Mouse (Mus musculus): ENCODE measurements around the gene Atp13a1. TPM values are rescaled to one million over a fixed set of nuclear protein-coding genes. Genes with fewer than 3 reads are reported as not detected.

Gene Atp13a1
- total and polyA plus RNA-seq, 3 experiments = 36.6 to 53.3 (median 51.0) TPM

- no peak for DNase-seq (ENCODE audit: extremely low read depth)
- H3K27me3 ChIP-seq (replicated peaks) = no peaks in the 10 kb centered on the region
- in situ Hi-C loops (cut with MboI; ENCODE audit: low pct_ligation_motif_present, low pct_unique_long_range_greater_than_20kb, low sequenced_read_pairs) = no loop called here
- TF ChIP-seq MAZ (IDR thresholded peaks at IDR 0.05; ENCODE audit: low read depth, low read length) (no peak), PAX5 (IDR thresholded peaks at IDR 0.05; ENCODE audit: low read length) (no peak), ELF1 (IDR thresholded peaks at IDR 0.05; ENCODE audit: low read depth, low read length) (no peak), KAT2A (IDR thresholded peaks at IDR 0.05; ENCODE audit: insufficient replicate concordance, low read length) (no peak), NELFE (IDR thresholded peaks at IDR 0.05; ENCODE audit: low read depth, low read length) (no peak), ETS1 (conservative IDR thresholded peaks at IDR 0.05; ENCODE audit: low read depth, low read length) (no peak)
- dilution Hi-C loops (cut with MboI; ENCODE audit: extremely low pct_ligation_motif_present, extremely low pct_unique_long_range_greater_than_20kb, low sequenced_read_pairs) = no loop called here
- H3K79me2 ChIP-seq (replicated peaks; ENCODE audit: control insufficient read depth, extremely low read depth, insufficient read depth, poor library complexity, severe bottlenecking) = no peaks in the 10 kb centered on the region
- H3K9ac ChIP-seq (ENCODE audit: insufficient read depth, low read depth) = no peak overlapping the region
- no peak overlapping the region for H3K4me3 ChIP-seq (replicated peaks in 1 of 3; ENCODE audit: low read depth in 2 of 3, low read length in 2 of 3, poor library complexity in 1 of 3)
- H3K4me1 ChIP-seq (ENCODE audit: control insufficient read depth in 1 of 2, insufficient read depth in 2 of 2) = peaks cover 7 to 17% of the 10 kb centered on the region in 2 experiments; a peak in 3 of 4 replicates
- no peak overlapping the region for H3K27ac ChIP-seq (ENCODE audit: insufficient read depth, low read depth)
- H3K36me3 ChIP-seq (replicated peaks in 1 of 2; ENCODE audit: control insufficient read depth in 1 of 2, insufficient read depth in 1 of 2, low read length in 1 of 2) = peaks cover 53 to 81% of the 10 kb centered on the region in 2 experiments
- peaks cover 12% of the 10 kb centered on the region for H3K9me3 ChIP-seq (replicated peaks; ENCODE audit: low read length)
- H3K4me2 ChIP-seq (ENCODE audit: insufficient read depth, low read depth, poor library complexity, severe bottlenecking) = no peak overlapping the region
Measured at GRCm38 (mm10) chr8:69761814-69762445, 29.0 kb upstream of the Atp13a1 start.

GRCm38 (mm10) chr8:69771221-69771620, 19.7 kb upstream of the Atp13a1 start:
- in situ Hi-C loops (cut with MboI; ENCODE audit: low pct_ligation_motif_present, low pct_unique_long_range_greater_than_20kb, low sequenced_read_pairs) = no loop called here
- peaks cover 33 to 62% of the 10 kb centered on the region in 2 experiments for H3K36me3 ChIP-seq (replicated peaks in 1 of 2; ENCODE audit: control insufficient read depth in 1 of 2, insufficient read depth in 1 of 2, low read length in 1 of 2)

More at GRCm38 (mm10) chr8:69771221-69771620, 19.7 kb upstream of the Atp13a1 start:
- Histone ChIP-seq H3K4me1 (ENCODE audit: control insufficient read depth in 1 of 2, insufficient read depth in 2 of 2) (peaks cover 5 to 33% of the 10 kb centered on the region in 2 experiments), H3K4me2 (ENCODE audit: insufficient read depth, low read depth, poor library complexity, severe bottlenecking) (no peak overlapping the region), H3K27me3 (replicated peaks) (no peaks in the 10 kb centered on the region), H3K4me3 (replicated peaks in 1 of 3; ENCODE audit: low read depth in 2 of 3, low read length in 2 of 3, poor library complexity in 1 of 3) (no peak overlapping the region), H3K9ac (ENCODE audit: insufficient read depth, low read depth) (no peak overlapping the region), H3K9me3 (replicated peaks; ENCODE audit: low read length) (peaks cover 14% of the 10 kb centered on the region), H3K27ac (ENCODE audit: insufficient read depth, low read depth) (no peak overlapping the region), H3K79me2 (replicated peaks; ENCODE audit: control insufficient read depth, extremely low read depth, insufficient read depth, poor library complexity, severe bottlenecking) (peaks cover 50% of the 10 kb centered on the region)
- dilution Hi-C loops (cut with MboI; ENCODE audit: extremely low pct_ligation_motif_present, extremely low pct_unique_long_range_greater_than_20kb, low sequenced_read_pairs) = no loop called here
- TF ChIP-seq NELFE (IDR thresholded peaks at IDR 0.05; ENCODE audit: low read depth, low read length) (no peak), ZMIZ1 (IDR thresholded peaks at IDR 0.05; ENCODE audit: low read depth, low read length) (no peak), IRF4 (IDR thresholded peaks at IDR 0.05; ENCODE audit: low read depth, low read length) (no peak), POLR2AphosphoS2 (IDR thresholded peaks at IDR 0.05; ENCODE audit: low read depth, low read length) (no peak), MYC (IDR thresholded peaks at IDR 0.05; ENCODE audit: low read depth, low read length) (no peak), E2F4 (IDR thresholded peaks at IDR 0.05; ENCODE audit: insufficient replicate concordance, low read depth, low read length) (no peak), SIN3A (IDR thresholded peaks at IDR 0.05; ENCODE audit: low read length) (no peak), JUND (conservative IDR thresholded peaks at IDR 0.05; ENCODE audit: low read depth, low read length) (no peak), MXI1 (IDR thresholded peaks at IDR 0.05; ENCODE audit: low read depth, low read length) (no peak), ETS1 (conservative IDR thresholded peaks at IDR 0.05; ENCODE audit: low read depth, low read length) (no peak), MAFK (IDR thresholded peaks at IDR 0.05; ENCODE audit: insufficient replicate concordance, low read length) (no peak), CTCF (conservative IDR thresholded peaks at IDR 0.05 in 1 of 2, IDR thresholded peaks at IDR 0.05 in 1 of 2; ENCODE audit: low read depth in 2 of 2, low read length in 2 of 2) (no peak), KAT2A (IDR thresholded peaks at IDR 0.05; ENCODE audit: insufficient replicate concordance, low read length) (no peak), GABPA (IDR thresholded peaks at IDR 0.05; ENCODE audit: insufficient replicate concordance, low read depth, low read length) (no peak), EP300 (IDR thresholded peaks at IDR 0.05; ENCODE audit: low read length) (no peak), NRF1 (IDR thresholded peaks at IDR 0.05; ENCODE audit: low read depth, low read length) (no peak), ZKSCAN1 (IDR thresholded peaks at IDR 0.05; ENCODE audit: borderline replicate concordance, low read depth, low read length) (no peak), MAX (IDR thresholded peaks at IDR 0.05; ENCODE audit: low read length) (no peak)
- DNase-seq (ENCODE audit: extremely low read depth) = no peak

Data from CH12.LX (cell line).